Mouse (Mus musculus) neural tube, embryonic 14.5 days (tissue): Measurements from ENCODE around the gene Ubp1. TPM values are rescaled to one million over a fixed set of nuclear protein-coding genes. Genes with fewer than 3 reads are reported as not detected.

ENCODE experiments used
- ATAC-seq: fragments of 200-750 bp; cut with Nextera tagmentation; 2 replicates; pipeline ENCODE4 v1.8.0; 2017; ENCODE audit warnings: low read depth, mild to moderate bottlenecking, moderate TSS enrichment, moderate library complexity
- H3K27ac ChIP-seq: fragments of 300-500 bp; sonication (generic); 2 replicates; pipeline ENCODE4 v1.5.1; 2014; ENCODE audit warnings: low read depth, mild to moderate bottlenecking, control low read depth, low read length, moderate library complexity, mixed read lengths
- H3K27me3 ChIP-seq: fragments of 300-500 bp; sonication (generic); 2 replicates; pipeline ENCODE4 v1.6.1; 2014; ENCODE audit warnings: low read length; ENCODE audit not compliant: control insufficient read depth, insufficient read depth
- H3K36me3 ChIP-seq: fragments of 300-500 bp; sonication (generic); 2 replicates; pipeline ENCODE4 v1.6.1; 2014; ENCODE audit warnings: low read length, mixed read lengths; ENCODE audit not compliant: control insufficient read depth, insufficient read depth
- H3K4me1 ChIP-seq: fragments of 300-500 bp; sonication (generic); 2 replicates; pipeline ENCODE4 v1.6.1; 2014; ENCODE audit warnings: low read length; ENCODE audit not compliant: control insufficient read depth, insufficient read depth
- H3K4me2 ChIP-seq: fragments of 300-500 bp; sonication (generic); 2 replicates; pipeline ENCODE4 v1.6.1; 2014; ENCODE audit warnings: mild to moderate bottlenecking, low read depth, low read length, control low read depth
- H3K4me3 ChIP-seq: fragments of 300-500 bp; sonication (generic); 2 replicates; pipeline ENCODE4 v1.5.1; 2014; ENCODE audit warnings: low read depth, low read length, control low read depth, mixed read lengths
- H3K9ac ChIP-seq: fragments of 300-500 bp; sonication (generic); replicated peaks from 2 replicates; pipeline ENCODE4 v1.6.1; 2014; ENCODE audit warnings: low read depth, mild to moderate bottlenecking, control low read depth, low read length, mixed read lengths
- H3K9me3 ChIP-seq: fragments of 300-500 bp; sonication (generic); 2 replicates; pipeline ENCODE4 v1.6.1; 2016; ENCODE audit warnings: low read length; ENCODE audit not compliant: control insufficient read depth
- WGBS: fragments of 180-500 bp; shearing (Covaris S2); extraction: QIAGEN DNeasy Blood & Tissue Kit; methylation state at CpG from one replicate; pipeline ENCODE4 v1.1.7; 2014; 5-methylcytosine and 5-hydroxymethylcytosine counted together
- polyA plus RNA-seq: library from polyadenylated mRNA; unstranded; fragments of >200 nt; fragmentation: Nextera tagmentation; extraction: Ambion mirVana; gene quantifications from 2 replicates; pipeline ENCODE4 v1.2.1, GENCODE M21; 2014

Gene Ubp1
- polyA plus RNA-seq, 1 experiment from 2014 or later: 43.7 TPM

DNA sequence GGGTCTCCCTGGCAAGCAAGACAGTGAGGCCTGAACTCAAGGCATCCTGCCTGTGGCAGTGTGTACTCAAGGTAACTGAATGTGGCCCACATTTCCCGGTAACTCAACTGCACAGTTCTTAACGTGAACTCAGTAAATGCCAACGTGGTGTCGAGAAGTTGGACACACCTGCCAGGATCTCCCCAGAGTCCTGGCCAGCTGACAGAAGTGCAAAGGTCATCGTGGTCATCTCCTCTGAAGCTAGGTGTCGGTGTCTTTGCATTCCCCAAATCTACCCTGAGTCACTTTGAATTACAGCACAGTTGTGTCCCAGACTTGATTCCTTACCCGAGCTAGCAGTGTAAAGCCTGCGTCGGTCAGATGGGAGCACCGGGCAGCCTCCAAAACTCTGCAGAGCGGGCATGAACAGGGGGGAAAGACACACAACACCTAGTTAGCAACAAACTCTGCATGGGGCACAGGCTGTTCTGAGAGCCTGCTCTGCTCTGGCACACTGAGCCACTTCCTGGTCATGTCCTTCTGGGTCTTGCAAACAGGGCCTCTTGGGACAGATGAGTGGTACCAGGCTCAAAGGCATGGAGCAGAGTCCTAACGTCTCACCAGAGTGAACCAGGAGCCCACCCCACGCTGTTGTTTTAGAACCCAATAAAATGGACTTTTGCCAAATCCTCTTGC is 54.3 kb downstream of the Ubp1 start:
- H3K9ac ChIP-seq: no peak overlapping the region
- H3K27ac ChIP-seq: no peak overlapping the region
- H3K4me2 ChIP-seq: no peak overlapping the region
- no peak for ATAC-seq
- no peaks in the 10 kb centered on the region for H3K9me3 ChIP-seq
- H3K27me3 ChIP-seq: no peaks in the 10 kb centered on the region
- H3K36me3 ChIP-seq: peaks cover 11% of the 10 kb centered on the region
- H3K4me1 ChIP-seq: peaks cover 7% of the 10 kb centered on the region
- WGBS: 89% methylated on average over 13 of the region's 13 CpGs
- no peak overlapping the region for H3K4me3 ChIP-seq

DNA sequence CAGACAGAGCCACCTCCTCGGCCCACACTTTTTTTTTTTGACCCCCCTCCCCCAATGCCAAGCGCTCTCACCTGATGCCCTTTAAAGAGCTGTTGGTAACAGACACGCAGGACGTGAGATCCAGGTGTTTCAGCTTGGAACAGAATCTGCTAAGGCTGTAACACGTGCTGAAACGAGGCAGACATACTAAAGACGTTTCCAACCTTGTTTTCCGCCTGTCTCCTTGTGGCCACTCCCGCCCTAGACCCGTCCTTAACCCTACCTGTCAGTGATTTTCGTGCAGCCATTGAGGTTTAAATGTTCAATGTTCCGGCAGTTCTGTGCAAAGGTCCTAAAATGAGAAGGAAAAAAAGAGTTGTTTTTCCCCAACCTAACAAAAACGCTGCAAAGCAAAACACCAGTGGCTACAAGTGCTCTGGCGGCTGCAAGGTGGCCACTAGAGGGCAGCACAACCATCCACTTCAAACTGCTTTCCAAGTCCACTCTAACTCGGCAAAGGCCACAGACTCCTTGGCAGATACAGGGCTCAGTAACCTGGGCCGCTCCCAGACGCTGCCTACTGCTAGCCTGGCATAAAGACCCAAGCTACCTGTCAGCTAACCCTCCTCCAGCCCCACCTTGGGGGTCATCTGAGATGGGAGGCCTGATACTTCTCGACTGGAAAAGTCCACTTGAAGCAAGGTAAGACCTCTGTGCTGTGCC is 60.0 kb downstream of the Ubp1 start:
- Histone ChIP-seq H3K4me3 (no peak overlapping the region), H3K36me3 (no peaks in the 10 kb centered on the region), H3K4me1 (no peaks in the 10 kb centered on the region), H3K4me2 (peak overlapping the region; percentile 17; the same call in 1 of the 2 replicates), H3K9ac (no peak overlapping the region), H3K9me3 (no peaks in the 10 kb centered on the region), H3K27me3 (no peaks in the 10 kb centered on the region), H3K27ac (no peak overlapping the region)
- ATAC-seq: peak; percentile 88
- 28% methylated on average over 18 of the region's 18 CpGs for WGBS

DNA sequence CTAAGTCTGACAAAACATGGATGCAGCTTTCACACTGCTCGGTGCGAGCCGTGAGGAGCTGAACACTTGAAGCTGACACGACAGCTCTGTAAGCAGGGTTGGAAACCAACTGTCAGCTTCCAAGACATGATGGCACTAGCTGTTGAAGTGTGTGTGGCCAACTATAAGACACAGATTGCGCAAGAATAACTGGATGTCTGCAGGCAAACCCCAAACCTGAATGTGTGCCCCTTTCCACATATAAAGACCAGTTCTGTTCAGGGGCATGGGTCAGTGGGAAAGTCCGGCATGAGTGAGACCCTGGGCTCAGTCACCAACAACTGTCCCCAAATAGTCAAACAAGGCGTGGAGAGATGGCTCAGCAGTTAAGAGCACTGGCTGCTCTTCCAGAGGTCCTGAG is 62.1 kb downstream of the Ubp1 start:
- H3K4me1 ChIP-seq: no peaks in the 10 kb centered on the region
- no peak overlapping the region for H3K4me3 ChIP-seq
- H3K9ac ChIP-seq: no peak overlapping the region
- H3K9me3 ChIP-seq: no peaks in the 10 kb centered on the region
- no peak overlapping the region for H3K27ac ChIP-seq
- no peaks in the 10 kb centered on the region for H3K27me3 ChIP-seq
- no peak overlapping the region for H3K4me2 ChIP-seq
- ATAC-seq: no peak
- 92% methylated on average over 7 of the region's 7 CpGs for WGBS
- no peaks in the 10 kb centered on the region for H3K36me3 ChIP-seq

DNA sequence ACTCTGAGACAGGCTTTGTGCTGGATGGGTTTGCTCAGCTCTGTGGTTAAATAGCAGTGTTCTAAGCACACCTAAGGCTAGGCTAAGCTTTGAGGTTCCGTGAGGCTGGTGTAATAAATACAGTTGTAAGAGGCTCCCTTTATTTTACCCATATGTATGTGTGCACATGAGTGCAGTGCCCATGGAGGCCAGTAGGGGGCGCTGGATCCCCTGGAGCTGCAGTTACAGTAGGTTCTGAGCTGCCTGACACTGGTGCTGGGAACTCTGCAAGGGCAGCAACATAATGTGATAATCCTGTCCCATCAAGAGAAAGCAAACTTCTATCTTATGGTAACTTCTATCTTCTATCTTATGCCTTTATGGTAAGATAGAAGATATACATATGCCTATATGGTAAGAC is 67.6 kb downstream of the Ubp1 start:
- H3K4me3 ChIP-seq: no peak overlapping the region
- no peaks in the 10 kb centered on the region for H3K9me3 ChIP-seq
- no peak for ATAC-seq
- no peaks in the 10 kb centered on the region for H3K27me3 ChIP-seq
- WGBS: 60% methylated on average over 2 of the region's 2 CpGs
- no peak overlapping the region for H3K9ac ChIP-seq
- H3K4me1 ChIP-seq: no peaks in the 10 kb centered on the region
- no peak overlapping the region for H3K27ac ChIP-seq
- no peak overlapping the region for H3K4me2 ChIP-seq
- H3K36me3 ChIP-seq: peaks cover 9% of the 10 kb centered on the region; the same call in 1 of the 2 replicates

DNA sequence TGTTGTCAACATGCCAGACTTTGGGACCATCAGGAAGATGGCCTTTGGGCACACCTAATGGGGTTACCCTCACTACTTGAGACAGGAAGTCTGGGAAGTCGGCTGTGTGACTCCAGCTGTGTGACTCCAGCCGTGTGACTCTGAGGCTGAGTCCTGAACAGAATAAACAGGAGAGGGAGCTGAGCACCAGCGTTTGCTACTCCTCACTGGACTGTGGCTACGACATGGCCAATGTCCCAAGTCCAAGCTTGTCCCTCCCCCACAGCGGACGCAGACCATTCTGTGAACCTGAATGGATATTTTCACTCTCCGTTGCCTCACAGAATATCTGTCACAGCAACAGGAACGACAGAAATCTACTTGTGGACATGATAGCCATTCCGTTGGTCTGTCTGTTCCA is 76.1 kb downstream of the Ubp1 start:
- no peak for ATAC-seq
- H3K9me3 ChIP-seq: no peaks in the 10 kb centered on the region
- 81% methylated on average over 9 of the region's 9 CpGs for WGBS
- no peak overlapping the region for H3K4me3 ChIP-seq
- no peak overlapping the region for H3K9ac ChIP-seq
- H3K36me3 ChIP-seq: no peaks in the 10 kb centered on the region
- no peaks in the 10 kb centered on the region for H3K27me3 ChIP-seq
- no peaks in the 10 kb centered on the region for H3K4me1 ChIP-seq
- H3K27ac ChIP-seq: no peak overlapping the region
- no peak overlapping the region for H3K4me2 ChIP-seq

DNA sequence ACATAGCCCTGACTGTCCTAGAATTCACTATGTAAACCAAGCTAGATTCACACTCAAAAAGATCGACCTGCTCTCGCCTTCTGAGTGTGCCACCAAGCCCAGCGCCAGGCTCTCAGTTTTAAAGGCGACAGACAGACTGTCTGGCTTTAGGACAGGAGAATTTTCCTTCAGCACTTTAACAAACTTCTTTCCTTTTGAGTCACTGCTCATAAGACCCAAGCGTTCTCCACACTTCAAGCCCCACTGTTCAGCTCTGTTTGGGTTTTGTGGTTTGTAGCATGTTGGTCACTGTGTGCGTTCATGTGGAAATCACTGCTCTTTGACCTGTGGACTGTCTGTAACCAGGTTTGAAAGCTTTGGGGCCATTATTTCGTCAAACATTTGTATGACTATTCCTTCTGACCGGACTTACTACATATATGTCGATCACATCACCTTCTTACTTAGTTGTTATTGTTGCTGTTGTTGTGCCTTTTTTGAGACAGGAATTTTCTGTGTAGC is 77.2 kb downstream of the Ubp1 start:
- Histone ChIP-seq H3K36me3 (no peaks in the 10 kb centered on the region), H3K9me3 (no peaks in the 10 kb centered on the region), H3K4me3 (no peak overlapping the region), H3K4me1 (no peaks in the 10 kb centered on the region), H3K9ac (no peak overlapping the region), H3K27me3 (no peaks in the 10 kb centered on the region), H3K27ac (no peak overlapping the region), H3K4me2 (no peak overlapping the region)
- 93% methylated on average over 9 of the region's 9 CpGs for WGBS
- ATAC-seq: no peak

DNA sequence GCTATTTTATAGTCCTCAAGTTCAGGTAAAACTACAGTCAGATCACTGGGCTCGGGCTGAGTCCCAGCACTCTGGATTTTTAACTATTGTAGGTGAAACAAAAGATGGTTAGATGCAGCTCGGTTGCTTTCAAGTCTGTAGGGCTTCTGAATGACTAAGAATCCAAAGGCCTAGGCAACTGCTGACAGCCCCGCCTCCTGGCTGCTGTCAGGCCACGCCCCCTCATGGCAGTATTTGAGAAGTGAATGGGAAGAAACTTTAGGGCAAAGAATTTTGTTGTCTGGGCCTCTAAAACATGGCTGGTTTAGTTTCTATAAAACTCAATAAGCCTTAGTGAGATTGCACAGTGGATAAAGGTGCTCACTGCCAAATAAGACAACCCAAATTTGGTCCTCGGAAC is 78.8 kb downstream of the Ubp1 start:
- Histone ChIP-seq H3K27me3 (no peaks in the 10 kb centered on the region), H3K4me3 (no peak overlapping the region), H3K27ac (no peak overlapping the region), H3K4me1 (no peaks in the 10 kb centered on the region), H3K4me2 (no peak overlapping the region), H3K9ac (no peak overlapping the region), H3K36me3 (no peaks in the 10 kb centered on the region), H3K9me3 (no peaks in the 10 kb centered on the region)
- ATAC-seq: no peak
- WGBS: 39% methylated on average over 5 of the region's 5 CpGs

DNA sequence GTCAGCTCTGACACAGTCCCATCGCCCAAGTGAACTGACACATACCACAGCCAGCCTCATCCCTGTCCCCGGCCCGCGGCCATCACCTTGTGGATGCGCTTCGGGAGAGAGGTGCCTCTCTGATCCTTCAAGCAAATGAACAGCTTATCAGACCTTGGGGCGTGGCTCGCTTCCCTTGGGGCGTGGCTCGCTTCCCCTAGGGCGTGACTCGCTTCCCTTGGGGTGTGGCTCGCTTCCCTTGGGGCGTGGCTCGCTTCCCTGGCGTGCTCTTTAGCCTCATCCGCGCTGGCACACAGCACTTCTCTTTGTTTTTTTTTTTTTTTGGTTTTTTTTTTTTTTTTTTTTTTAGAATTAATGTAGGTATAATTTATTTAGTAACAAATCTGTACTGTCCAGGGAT is 80.5 kb downstream of the Ubp1 start:
- 74% methylated on average over 18 of the region's 18 CpGs for WGBS
- no peak for ATAC-seq
- Histone ChIP-seq H3K36me3 (no peaks in the 10 kb centered on the region), H3K9ac (no peak overlapping the region), H3K4me1 (no peaks in the 10 kb centered on the region), H3K4me3 (no peak overlapping the region), H3K27ac (no peak overlapping the region), H3K4me2 (no peak overlapping the region), H3K27me3 (no peaks in the 10 kb centered on the region), H3K9me3 (no peaks in the 10 kb centered on the region)

DNA sequence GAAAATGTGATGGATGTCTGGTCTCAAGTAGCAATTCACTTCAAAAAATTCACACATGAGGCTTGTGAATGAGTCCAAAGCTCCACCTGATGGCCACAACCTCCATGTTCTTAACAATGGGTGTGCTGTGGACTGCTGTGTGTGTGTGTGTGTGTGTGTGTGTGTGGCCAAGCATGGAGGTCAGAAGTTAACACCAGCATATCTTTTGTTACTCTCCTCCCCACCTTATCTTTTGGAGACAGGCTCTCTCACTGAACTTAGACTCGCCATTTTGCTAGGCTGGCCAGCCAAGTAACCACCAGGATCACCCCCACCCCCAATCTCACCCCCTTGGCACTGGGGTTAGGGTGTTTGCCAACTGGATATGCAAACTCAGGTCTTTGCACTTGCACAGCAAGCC is 83.3 kb downstream of the Ubp1 start:
- 88% methylated on average over 1 of the region's 1 CpGs for WGBS
- Histone ChIP-seq H3K9me3 (no peaks in the 10 kb centered on the region), H3K36me3 (no peaks in the 10 kb centered on the region), H3K9ac (no peak overlapping the region), H3K4me1 (no peaks in the 10 kb centered on the region), H3K4me3 (no peak overlapping the region), H3K27ac (no peak overlapping the region), H3K27me3 (no peaks in the 10 kb centered on the region), H3K4me2 (no peak overlapping the region)
- ATAC-seq: no peak
